Mouse (Mus musculus): ENCODE results near the gene Zdhhc8.
"Not testable (repeated sequence)": the region's sequence is repeated elsewhere in the genome, so short reads cannot be mapped to it uniquely, and the experiment has no call there.

Zdhhc8 gene

DNA sequence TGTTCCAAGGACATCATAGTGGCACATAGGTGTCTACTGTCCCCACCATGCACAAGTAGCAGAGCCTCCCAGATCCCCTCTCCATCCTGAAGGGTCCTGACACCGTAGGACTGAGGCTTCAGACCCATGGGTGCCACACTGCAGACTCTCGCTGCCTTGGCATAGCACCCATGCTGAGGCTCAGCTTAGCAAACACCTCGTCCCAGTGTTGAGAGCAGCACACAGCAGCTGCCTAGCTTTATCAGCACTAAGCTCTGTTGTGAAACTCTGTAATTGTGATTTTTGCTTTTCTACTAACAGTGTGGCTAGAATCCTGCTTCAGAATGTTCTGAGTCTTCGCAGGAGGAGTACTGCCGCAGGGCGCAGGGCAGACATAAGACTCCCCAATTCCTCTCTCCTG, 37.1 kb downstream of the Zdhhc8 start:
- DNase-seq (ENCODE audit: low spot score), result no peak

DNA sequence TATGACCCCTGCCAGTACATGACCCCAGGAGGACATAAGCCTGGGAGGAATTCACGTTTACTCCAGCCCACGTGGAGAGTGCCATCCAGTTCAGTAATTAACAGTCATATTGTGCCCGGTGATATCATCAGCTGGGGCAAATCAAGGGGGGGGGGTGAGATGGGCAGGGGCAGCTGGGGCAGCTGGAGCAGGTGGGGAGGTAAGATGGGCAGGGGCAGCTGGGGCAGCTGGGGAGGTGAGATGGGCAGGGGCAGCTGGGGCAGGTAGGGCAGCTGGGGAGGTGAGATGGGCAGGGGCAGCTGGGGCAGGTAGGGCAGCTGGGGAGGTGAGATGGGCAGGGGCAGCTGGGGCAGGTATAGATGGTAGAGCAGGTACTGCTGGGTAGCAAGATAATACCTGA, 39.4 kb downstream of the Zdhhc8 start:
- DNase-seq (ENCODE audit: low spot score), result not testable (repeated sequence)

DNA sequence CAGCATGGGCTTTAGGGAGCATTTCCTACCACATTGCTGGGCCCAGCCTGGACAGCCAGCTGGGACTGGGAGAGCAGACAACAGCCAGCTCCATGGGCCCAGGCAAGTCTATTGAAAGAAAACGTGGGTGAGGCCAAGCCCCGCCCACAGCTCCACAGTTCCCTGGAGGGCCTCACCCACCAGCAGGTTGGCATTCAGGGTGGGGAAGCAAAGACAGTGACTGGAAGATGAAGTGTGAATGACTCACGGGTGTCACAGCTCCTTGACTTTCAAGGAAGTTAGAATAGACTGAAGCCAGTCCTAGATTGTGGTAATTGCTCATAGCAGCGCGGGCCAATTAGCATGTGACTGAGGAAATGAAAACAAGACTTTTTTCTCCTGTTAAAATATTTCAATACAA, 39.9 kb downstream of the Zdhhc8 start:
- no peak for DNase-seq (ENCODE audit: low spot score)

DNA sequence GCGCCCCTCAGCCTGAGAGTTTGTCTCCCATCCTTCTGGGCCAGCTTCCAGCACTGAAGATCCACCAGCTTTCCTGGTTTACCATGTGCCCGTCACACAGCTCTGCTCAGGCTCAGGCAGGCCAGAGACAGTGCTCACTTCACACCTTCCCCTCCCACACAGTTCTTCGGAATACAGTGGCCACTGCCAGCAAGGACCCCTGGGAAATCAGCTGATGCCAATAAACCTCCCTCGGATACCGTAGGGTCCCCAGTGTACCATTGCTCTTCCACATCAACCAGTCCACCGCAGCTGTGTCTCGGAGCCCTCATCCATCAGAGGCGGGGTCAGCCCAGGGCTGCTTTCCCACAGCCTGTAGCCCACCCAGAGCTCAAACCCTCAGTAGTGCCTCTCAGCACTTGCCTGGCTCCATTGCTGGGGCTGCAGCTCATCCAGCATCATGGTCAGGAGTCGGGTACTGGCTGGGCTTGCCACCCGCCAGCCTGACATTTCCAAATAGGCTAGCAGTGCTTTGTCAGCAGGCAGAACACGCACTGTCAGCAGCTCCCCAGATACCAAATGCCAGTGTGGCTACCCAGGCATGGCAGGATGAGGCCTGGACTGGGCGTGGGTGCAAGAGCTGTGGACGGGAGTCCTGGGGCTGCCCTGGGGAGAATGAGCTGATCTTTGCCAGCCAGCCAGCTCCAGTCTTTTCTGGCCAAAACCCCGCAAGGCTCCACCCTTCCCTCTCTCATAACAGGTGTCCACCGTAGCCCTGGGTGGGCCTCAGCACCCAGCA, 40.5 kb downstream of the Zdhhc8 start:
- DNase-seq (ENCODE audit: low spot score), result no peak

DNA sequence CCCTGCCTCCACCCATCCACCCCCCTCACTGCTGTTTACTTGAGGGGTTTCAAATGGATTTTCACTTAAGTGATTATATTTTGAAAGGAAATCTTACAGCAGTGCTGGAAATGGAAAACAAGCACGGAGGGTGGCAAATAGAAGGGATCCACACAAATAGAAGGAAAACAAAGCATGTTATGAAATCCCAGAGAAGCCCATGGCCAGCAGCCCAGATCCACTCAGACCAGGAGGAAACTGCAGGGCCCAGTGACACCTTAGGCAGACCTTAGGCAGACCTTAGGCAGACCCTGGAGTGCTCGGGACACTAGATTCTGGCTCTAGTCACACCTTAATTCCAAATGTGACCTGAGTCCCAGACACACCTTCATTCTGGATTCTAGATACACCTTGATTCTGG, 43.9 kb downstream of the Zdhhc8 start:
- DNase-seq (ENCODE audit: low spot score), result no peak

GRCm38 (mm10) chr16:18187221-18187620, 47.7 kb downstream of the Zdhhc8 start:
- DNase-seq (ENCODE audit: low spot score), result no peak

- DNase-seq (ENCODE audit: low spot score), result no peak
These were observed 48.1 kb downstream of the Zdhhc8 start for GRCm38 (mm10) chr16:18186798-18187197.

DNA sequence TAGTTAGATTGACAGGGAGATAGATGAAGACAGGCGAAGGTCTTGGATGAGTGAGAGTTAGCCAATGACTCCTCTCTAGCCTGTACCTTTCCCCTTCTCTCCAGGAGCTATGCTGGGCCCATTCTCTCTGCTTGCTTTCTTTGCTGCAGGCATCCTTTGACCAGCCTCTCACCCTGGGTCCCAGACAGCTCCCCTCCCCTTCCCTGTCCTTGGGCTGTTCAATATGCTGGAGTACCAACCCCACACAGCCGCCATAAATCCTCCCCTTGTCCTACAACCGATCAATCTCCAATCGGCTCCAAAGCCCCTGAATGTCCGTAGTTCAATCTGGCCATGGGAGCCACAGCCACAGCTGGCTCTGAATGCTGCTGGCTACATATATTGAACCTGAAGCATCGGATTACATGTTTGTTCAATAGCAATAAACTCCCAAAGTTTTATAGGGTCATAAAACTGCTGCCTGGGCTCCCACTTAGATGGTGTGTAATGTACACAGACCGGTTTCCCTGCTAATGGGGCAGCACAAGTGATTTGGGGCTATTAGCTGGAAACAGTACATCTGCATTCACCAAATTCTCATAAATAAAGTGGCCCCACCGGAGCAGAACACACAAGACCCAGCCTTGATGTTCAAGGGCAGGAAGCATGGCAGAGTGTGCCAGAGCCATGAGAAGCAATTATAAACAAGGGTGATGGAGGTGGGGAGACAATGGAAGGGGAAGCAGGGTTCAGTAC, 49.1 kb downstream of the Zdhhc8 start:
- DNase-seq (ENCODE audit: low spot score), result no peak

GRCm38 (mm10) chr16:18182766-18183165, 52.2 kb downstream of the Zdhhc8 start:
- DNase-seq (ENCODE audit: low spot score), result no peak

- DNase-seq (ENCODE audit: low spot score), result no peak
These were observed 53.5 kb downstream of the Zdhhc8 start for GRCm38 (mm10) chr16:18181398-18181797.

- DNase-seq (ENCODE audit: low spot score), result no peak
These were observed 55.3 kb downstream of the Zdhhc8 start for GRCm38 (mm10) chr16:18179591-18179990.

GRCm38 (mm10) chr16:18176758-18177157, 58.2 kb downstream of the Zdhhc8 start:
- DNase-seq (ENCODE audit: low spot score), result no peak

DNA sequence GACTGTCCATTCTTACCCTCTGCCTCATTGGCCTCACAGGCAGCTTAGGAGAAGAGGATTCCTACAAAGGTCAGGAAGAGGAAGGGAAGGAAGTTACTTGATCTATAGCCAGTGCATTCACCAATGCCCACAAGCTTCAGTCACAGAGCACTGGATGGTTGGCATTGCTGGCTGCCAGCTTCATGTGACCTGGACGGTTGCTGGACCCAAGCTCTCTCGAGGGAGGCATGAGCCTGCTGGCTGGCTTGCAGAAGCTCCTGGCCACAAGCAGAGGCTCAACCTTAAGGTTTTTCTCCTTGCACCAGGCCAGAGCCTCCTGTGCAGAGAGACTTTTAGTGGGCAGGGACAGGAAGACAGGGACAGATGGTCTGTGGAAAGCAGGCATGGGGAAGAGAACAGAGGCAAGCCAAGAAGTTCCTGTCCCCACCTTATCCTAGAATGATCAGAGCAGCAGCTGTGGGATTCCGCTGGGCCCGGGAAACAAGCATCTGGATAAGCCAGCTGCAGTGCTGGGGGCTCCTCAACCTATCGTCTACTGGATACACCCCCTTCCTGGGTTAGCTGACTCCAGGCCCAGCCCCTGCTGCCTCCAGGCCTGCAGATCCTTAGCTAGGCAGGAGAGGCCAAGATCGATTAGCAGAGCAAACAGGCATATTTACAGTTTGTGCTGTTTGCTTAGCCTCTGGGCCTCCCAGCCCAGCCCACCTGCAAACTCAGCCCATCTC, 59.0 kb downstream of the Zdhhc8 start:
- no peak for DNase-seq (ENCODE audit: low spot score)

DNA sequence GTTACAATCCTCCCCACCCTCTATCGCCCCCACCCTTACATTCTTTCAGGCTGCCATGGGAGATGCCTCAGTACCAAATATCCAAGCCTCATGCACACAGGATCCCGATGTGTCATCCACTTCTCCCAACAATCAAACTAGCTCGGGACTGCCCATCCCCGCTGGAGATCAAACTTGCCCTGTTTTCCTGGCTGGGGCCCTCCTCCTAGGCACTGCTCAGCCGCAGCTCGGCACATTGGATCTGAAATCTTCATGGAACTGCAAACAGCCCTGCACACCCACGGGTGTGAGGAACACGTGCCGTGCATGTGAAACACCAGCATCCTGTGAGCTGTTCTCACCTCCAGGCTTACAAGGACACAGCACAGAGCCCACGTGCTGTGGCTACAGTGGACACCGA, 61.1 kb downstream of the Zdhhc8 start:
- DNase-seq (ENCODE audit: low spot score), result no peak

DNA sequence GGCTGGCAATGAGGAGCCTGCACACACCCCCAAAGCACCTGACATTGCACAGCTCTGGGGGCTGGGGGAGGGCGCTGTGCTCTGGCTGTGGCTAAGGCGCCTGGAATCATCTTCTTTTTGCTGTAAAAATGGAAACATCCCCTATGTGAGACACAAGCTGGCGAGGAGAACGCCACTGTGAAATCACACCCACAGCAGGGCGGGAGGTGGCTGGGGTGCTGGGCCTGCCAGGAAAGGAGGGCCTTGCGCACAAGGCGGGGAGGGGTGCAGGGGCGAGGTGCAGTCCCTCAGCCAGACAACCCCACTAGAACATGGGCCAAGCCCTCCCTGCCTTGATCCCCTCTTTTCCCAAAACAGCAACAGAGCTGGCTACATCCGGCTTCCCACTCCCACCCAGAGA, 61.7 kb downstream of the Zdhhc8 start:
- no peak for DNase-seq (ENCODE audit: low spot score)

DNA sequence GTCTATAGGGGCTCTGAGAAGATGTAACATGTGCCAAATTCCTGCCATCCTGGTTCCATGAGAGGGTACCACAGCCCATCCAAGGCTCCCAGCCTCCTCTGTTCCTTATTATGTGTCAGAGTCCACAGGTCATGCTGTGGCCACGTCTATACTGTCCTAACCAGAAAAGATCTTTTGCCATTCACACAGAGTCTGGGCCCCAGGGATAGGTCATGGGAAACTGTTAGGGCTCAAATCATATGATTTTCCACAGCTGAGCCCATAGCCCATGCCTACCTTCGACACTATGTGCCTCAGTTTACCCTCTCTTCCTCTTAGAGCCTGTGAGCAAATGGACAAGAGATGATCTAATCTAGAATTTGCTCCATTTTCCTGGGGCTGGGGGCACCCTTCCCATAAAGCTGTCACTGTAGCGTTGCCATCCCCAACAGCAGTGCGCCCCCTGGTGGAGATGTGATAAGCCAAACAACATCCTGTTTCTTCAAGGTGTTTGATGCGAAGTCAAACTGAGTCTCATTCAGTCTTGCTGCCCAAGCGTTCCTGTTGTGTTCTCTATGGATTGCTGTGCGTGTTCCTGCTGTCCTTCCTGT, 62.6 kb downstream of the Zdhhc8 start:
- DNase-seq (ENCODE audit: low spot score), result peak; percentile 95
